Mouse (Mus musculus) hindbrain, embryonic 10.5 days (tissue): ENCODE results near the gene Plcd1. TPM values are rescaled to one million over a fixed set of nuclear protein-coding genes. Genes with fewer than 3 reads are reported as not detected.

Source experiments
- DNase-seq: peaks from one replicate; pipeline ENCODE4 v3.0.0-alpha.2; 2017; ENCODE audit warnings: low spot score
- H3K27ac ChIP-seq: fragments of 300-500 bp; sonication (generic); 2 replicates; pipeline ENCODE4 v1.5.1; 2016; ENCODE audit warnings: mild to moderate bottlenecking, moderate library complexity
- H3K27me3 ChIP-seq: fragments of 300-500 bp; sonication (generic); 2 replicates; pipeline ENCODE4 v1.6.1; 2016; ENCODE audit warnings: mild to moderate bottlenecking; ENCODE audit not compliant: poor library complexity, insufficient read depth, severe bottlenecking
- H3K36me3 ChIP-seq: fragments of 300-500 bp; sonication (generic); 2 replicates; pipeline ENCODE4 v1.6.1; 2016; ENCODE audit warnings: mild to moderate bottlenecking, moderate library complexity
- H3K4me1 ChIP-seq: fragments of 300-500 bp; sonication (generic); replicated peaks from 2 replicates; pipeline ENCODE4 v1.6.1; 2016; ENCODE audit warnings: mild to moderate bottlenecking
- H3K4me3 ChIP-seq: fragments of 300-500 bp; sonication (generic); 2 replicates; pipeline ENCODE4 v1.5.1; 2016; ENCODE audit warnings: mild to moderate bottlenecking, moderate library complexity
- H3K9me3 ChIP-seq: fragments of 300-500 bp; sonication (generic); 2 replicates; pipeline ENCODE4 v1.6.1; 2016; ENCODE audit warnings: mild to moderate bottlenecking, moderate library complexity
- WGBS: fragments of 180-500 bp; shearing (Covaris S2); methylation state at CpG from one replicate; pipeline ENCODE4 v1.1.7; 2016; 5-methylcytosine and 5-hydroxymethylcytosine counted together
- polyA plus RNA-seq: library from polyadenylated mRNA; unstranded; fragments of >200 nt; fragmentation: Nextera tagmentation; extraction: Ambion mirVana; gene quantifications from 2 replicates; pipeline ENCODE4 v1.2.1, GENCODE M21; 2016

Plcd1 gene
- polyA plus RNA-seq, 1 experiment from 2014 or later, result 31.8 TPM

GRCm38 (mm10) chr9:119086451-119086850 lies 6.9 kb downstream of the Plcd1 start:
- Histone ChIP-seq H3K4me1 (peaks cover 80% of the 10 kb centered on the region), H3K4me3 (no peak overlapping the region), H3K27ac (peak overlapping the region; percentile 42; the same call in 1 of the 2 replicates), H3K9me3 (no peaks in the 10 kb centered on the region), H3K36me3 (peaks cover 12% of the 10 kb centered on the region; the same call in 1 of the 2 replicates), H3K27me3 (peaks cover 25% of the 10 kb centered on the region)
- 52% methylated on average over 1 of the region's 1 CpGs for WGBS
- no peak for DNase-seq

DNA sequence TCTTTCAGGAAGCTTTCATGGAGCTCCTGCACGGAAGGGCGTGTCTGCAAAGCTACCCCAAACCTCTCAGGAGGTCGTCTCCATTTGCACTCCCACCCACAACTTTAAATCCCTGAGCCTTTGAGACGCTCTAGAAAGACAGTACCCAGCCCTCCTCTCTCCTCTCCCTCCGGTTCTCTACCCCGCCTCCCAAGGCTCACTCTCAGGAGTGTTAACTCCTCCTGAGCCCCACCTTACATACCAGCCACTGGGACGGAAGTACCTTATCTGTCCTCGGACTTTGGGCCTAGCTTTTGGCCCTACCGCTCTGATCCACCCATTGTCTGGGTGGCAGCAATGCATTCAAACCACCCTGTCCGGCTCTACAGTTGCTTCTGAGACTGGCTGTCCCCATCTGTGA lies 9.3 kb downstream of the Plcd1 start:
- H3K4me1 ChIP-seq, result peaks cover 70% of the 10 kb centered on the region
- WGBS, result 84% methylated on average over 10 of the region's 10 CpGs
- H3K27ac ChIP-seq, result no peak overlapping the region

GRCm38 (mm10) chr9:119082656-119083430 lies 10.5 kb downstream of the Plcd1 start:
- H3K4me1 ChIP-seq, result peaks cover 60% of the 10 kb centered on the region
- WGBS, result 70% methylated on average over 7 of the region's 7 CpGs

More for the DNA sequence above, 9.3 kb downstream of the Plcd1 start:
- peaks cover 10% of the 10 kb centered on the region for H3K27me3 ChIP-seq
- H3K4me3 ChIP-seq, result no peak overlapping the region
- peaks cover 33% of the 10 kb centered on the region for H3K36me3 ChIP-seq
- H3K9me3 ChIP-seq, result no peaks in the 10 kb centered on the region
- DNase-seq, result no peak

DNA sequence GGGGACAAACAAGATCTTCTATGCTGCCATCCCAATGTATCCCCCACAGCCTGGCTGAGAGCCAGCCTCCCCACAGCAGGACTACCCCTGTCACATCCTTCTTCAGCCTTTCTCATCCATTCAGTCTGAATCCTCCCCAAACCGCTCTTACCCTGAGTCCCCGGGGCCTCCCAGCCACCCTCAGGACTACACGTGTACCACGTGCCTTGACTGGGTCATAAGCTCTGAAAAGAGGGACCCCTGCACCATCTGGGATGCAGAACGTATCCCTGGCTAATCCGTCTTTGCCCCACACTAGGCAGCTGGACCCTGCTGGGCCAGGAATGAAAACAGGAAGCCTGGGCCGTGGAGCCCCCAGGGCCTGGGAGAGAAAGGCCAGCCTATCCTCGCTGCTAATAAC lies 11.3 kb downstream of the Plcd1 start:
- Histone ChIP-seq H3K4me1 (peaks cover 52% of the 10 kb centered on the region), H3K9me3 (no peaks in the 10 kb centered on the region), H3K27me3 (no peaks in the 10 kb centered on the region), H3K4me3 (no peak overlapping the region), H3K27ac (peak overlapping the region; percentile 81), H3K36me3 (peaks cover 48% of the 10 kb centered on the region)
- 10% methylated on average over 8 of the region's 8 CpGs for WGBS
- peak; percentile 65 for DNase-seq

More at GRCm38 (mm10) chr9:119082656-119083430, 10.5 kb downstream of the Plcd1 start:
- H3K9me3 ChIP-seq, result no peaks in the 10 kb centered on the region
- no peak for DNase-seq
- H3K27ac ChIP-seq, result peak overlapping the region; percentile 81
- H3K27me3 ChIP-seq, result peaks cover 7% of the 10 kb centered on the region
- H3K4me3 ChIP-seq, result no peak overlapping the region
- peaks cover 45% of the 10 kb centered on the region for H3K36me3 ChIP-seq

DNA sequence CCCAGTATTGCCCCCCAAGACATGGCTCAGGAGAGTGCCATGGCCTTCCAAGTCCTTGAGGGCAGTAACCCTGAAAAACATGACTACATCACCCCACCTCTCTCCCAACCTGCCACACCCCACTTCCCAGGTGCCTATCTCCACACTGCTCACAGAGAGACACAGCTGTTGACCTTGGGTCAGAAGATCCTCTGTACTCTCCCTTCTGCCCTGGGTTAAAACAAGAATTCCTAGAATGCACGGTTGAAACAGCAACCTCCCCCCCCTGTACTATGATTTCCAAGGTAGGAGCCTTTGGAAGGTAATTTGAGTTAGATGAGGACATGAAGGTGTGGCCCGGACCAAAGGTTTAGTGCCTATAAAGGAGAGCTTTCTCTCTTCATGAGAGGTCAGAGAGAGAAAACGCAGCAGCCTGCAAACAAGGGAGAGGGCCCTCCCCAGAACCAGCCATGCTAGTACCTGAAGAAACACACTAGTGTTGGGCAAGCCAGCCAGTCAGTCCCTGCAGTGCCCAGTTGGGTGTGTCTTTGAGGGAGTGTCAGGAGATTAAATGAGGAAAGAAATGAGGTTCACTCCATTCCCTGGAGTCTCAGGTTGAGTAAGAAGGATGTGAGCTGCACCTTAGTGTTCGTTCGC lies 13.1 kb downstream of the Plcd1 start:
- DNase-seq, result no peak
- Histone ChIP-seq H3K27ac (peak overlapping the region; percentile 81; the same call in 1 of the 2 replicates), H3K27me3 (no peaks in the 10 kb centered on the region), H3K4me1 (peaks cover 40% of the 10 kb centered on the region), H3K9me3 (no peaks in the 10 kb centered on the region), H3K4me3 (no peak overlapping the region), H3K36me3 (peaks cover 67% of the 10 kb centered on the region)
- 87% methylated on average over 5 of the region's 5 CpGs for WGBS

GRCm38 (mm10) chr9:119075685-119076084 lies 17.6 kb downstream of the Plcd1 start:
- H3K27ac ChIP-seq, result no peak overlapping the region
- WGBS, result 75% methylated on average over 16 of the region's 16 CpGs
- no peaks in the 10 kb centered on the region for H3K9me3 ChIP-seq
- DNase-seq, result no peak
- H3K27me3 ChIP-seq, result no peaks in the 10 kb centered on the region
- peaks cover 7% of the 10 kb centered on the region; the same call in 1 of the 2 replicates for H3K4me1 ChIP-seq
- peaks cover 89% of the 10 kb centered on the region for H3K36me3 ChIP-seq
- H3K4me3 ChIP-seq, result no peak overlapping the region

- Histone ChIP-seq H3K27me3 (no peaks in the 10 kb centered on the region), H3K4me1 (peaks cover 7% of the 10 kb centered on the region; the same call in 1 of the 2 replicates), H3K27ac (peak overlapping the region; percentile 35; the same call in 1 of the 2 replicates), H3K4me3 (no peak overlapping the region), H3K9me3 (no peaks in the 10 kb centered on the region), H3K36me3 (peaks cover 68% of the 10 kb centered on the region)
- DNase-seq, result no peak
- 91% methylated on average over 15 of the region's 15 CpGs for WGBS
Observed at GRCm38 (mm10) chr9:119073184-119073895, 20.0 kb downstream of the Plcd1 start.

- DNase-seq, result no peak
Observed at GRCm38 (mm10) chr9:119071786-119072185, 21.5 kb downstream of the Plcd1 start.

GRCm38 (mm10) chr9:119070173-119070825 lies 23.0 kb downstream of the Plcd1 start:
- WGBS, result 83% methylated on average over 13 of the region's 13 CpGs
- Histone ChIP-seq H3K27ac (no peak overlapping the region), H3K36me3 (peaks cover 42% of the 10 kb centered on the region), H3K4me1 (peaks cover 5% of the 10 kb centered on the region; the same call in 1 of the 2 replicates), H3K4me3 (no peak overlapping the region), H3K27me3 (peaks cover 7% of the 10 kb centered on the region; the same call in 1 of the 2 replicates), H3K9me3 (no peaks in the 10 kb centered on the region)
- no peak for DNase-seq

More at GRCm38 (mm10) chr9:119071786-119072185, 21.5 kb downstream of the Plcd1 start:
- 80% methylated on average over 9 of the region's 9 CpGs for WGBS
- Histone ChIP-seq H3K27me3 (no peaks in the 10 kb centered on the region), H3K9me3 (no peaks in the 10 kb centered on the region), H3K27ac (no peak overlapping the region), H3K36me3 (peaks cover 57% of the 10 kb centered on the region), H3K4me3 (no peak overlapping the region), H3K4me1 (peaks cover 11% of the 10 kb centered on the region; the same call in 1 of the 2 replicates)

- Histone ChIP-seq H3K27me3 (peaks cover 7% of the 10 kb centered on the region; the same call in 1 of the 2 replicates), H3K9me3 (no peaks in the 10 kb centered on the region), H3K4me1 (peaks cover 15% of the 10 kb centered on the region; the same call in 1 of the 2 replicates), H3K4me3 (no peak overlapping the region), H3K36me3 (peaks cover 22% of the 10 kb centered on the region), H3K27ac (no peak overlapping the region)
- 88% methylated on average over 11 of the region's 11 CpGs for WGBS
- DNase-seq, result no peak
Observed at GRCm38 (mm10) chr9:119068266-119068665, 25.0 kb downstream of the Plcd1 start.

DNA sequence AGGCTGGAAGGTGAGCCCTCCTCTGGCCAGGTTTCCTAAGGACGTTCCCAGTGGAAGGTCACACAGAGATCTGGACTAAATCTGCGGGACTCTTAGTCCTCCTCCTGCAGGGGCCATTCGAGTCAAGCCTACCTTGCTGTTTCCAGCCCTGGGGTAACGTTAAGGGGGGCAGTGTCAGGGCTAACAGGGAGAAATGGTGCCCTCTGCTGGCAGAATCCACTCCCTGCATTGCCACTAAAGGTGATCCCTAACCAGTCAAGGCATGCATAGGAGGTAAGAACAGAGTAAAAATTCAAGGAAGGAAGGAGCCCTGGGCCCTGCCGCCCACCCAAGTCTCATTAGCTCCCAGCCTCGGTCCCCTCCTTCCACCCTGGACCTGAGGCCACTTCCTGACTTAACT lies 25.7 kb downstream of the Plcd1 start:
- WGBS, result 6% methylated on average over 6 of the region's 6 CpGs
- DNase-seq, result peak; percentile 81
- Histone ChIP-seq H3K27me3 (peaks cover 7% of the 10 kb centered on the region; the same call in 1 of the 2 replicates), H3K4me3 (no peak overlapping the region), H3K9me3 (no peaks in the 10 kb centered on the region), H3K4me1 (peaks cover 19% of the 10 kb centered on the region; the same call in 1 of the 2 replicates), H3K36me3 (peaks cover 15% of the 10 kb centered on the region), H3K27ac (no peak overlapping the region)

DNA sequence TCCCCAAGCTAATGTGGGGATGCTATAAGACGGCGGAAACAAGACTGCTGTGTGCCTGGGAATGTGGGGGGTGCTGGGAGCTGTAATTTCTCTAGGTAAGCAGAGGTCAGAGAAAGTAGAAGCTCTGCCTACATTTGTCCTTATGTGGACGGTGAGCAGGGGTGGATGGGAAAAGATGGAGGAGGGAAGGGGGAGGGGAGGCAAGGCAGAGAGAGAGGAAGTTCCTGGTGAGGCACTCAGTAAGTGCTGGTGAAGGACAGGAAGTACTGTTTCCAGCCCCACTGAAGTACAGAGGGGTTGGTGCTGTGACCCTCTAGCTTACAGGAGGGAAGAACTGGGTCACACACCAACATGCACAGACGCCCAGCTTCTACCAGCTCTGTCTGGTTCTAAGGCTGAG lies 29.0 kb downstream of the Plcd1 start:
- H3K27me3 ChIP-seq, result peaks cover 7% of the 10 kb centered on the region; the same call in 1 of the 2 replicates
- no peaks in the 10 kb centered on the region for H3K36me3 ChIP-seq
- H3K27ac ChIP-seq, result peak overlapping the region; percentile 31; the same call in 1 of the 2 replicates
- 67% methylated on average over 4 of the region's 4 CpGs for WGBS
- no peak overlapping the region for H3K4me3 ChIP-seq
- no peak for DNase-seq
- peaks cover 19% of the 10 kb centered on the region; the same call in 1 of the 2 replicates for H3K4me1 ChIP-seq
- H3K9me3 ChIP-seq, result no peaks in the 10 kb centered on the region
